Mouse (Mus musculus) CH12.LX (cell line): ENCODE measurements at regions not wholly inside any gene's neighbourhood (a gene's known extent, or its start where the extent isn't known, plus 50 kb on each side); places are given as distances from the start of the nearest gene placed in this dataset.

Experiments
- DNase-seq: peaks from one replicate; pipeline ENCODE4 v3.0.0-alpha.2; 2013; ENCODE audit errors: extremely low read depth
- H3K27ac ChIP-seq: 2 replicates; pipeline ENCODE4 v1.5.1; 2012; ENCODE audit warnings: low read depth, mild to moderate bottlenecking, control low read depth, moderate library complexity; ENCODE audit not compliant: insufficient read depth
- H3K27me3 ChIP-seq: replicated peaks from 2 replicates; pipeline ENCODE3; 2012; ENCODE audit warnings: inconsistent platforms
- H3K36me3 ChIP-seq, 2 experiments: replicated peaks in 1 of 2; 2 replicates each; pipeline versions ENCODE3 to v1.6.1; 2012; ENCODE audit warnings: inconsistent platforms in 1 of 2, low read length in 1 of 2, mild to moderate bottlenecking in 1 of 2, mixed read lengths in 1 of 2, moderate library complexity in 1 of 2; ENCODE audit not compliant: control insufficient read depth in 1 of 2, insufficient read depth in 1 of 2
- H3K4me1 ChIP-seq, 2 experiments: 2 replicates each; pipeline ENCODE4 v1.6.1; 2012; ENCODE audit warnings: inconsistent platforms in 1 of 2, moderate library complexity in 1 of 2; ENCODE audit not compliant: insufficient read depth in 2 of 2, control insufficient read depth in 1 of 2
- H3K4me2 ChIP-seq: 2 replicates; pipeline ENCODE4 v1.6.1; 2012; ENCODE audit warnings: low read depth, mild to moderate bottlenecking, control low read depth; ENCODE audit not compliant: poor library complexity, insufficient read depth, severe bottlenecking
- H3K4me3 ChIP-seq, 3 experiments: fragments of 150-350 bp in 1 of 3; sonication (generic) in 1 of 3; replicated peaks in 1 of 3; 2 replicates each; pipeline versions ENCODE3 to v1.5.1; 2011 to 2012; ENCODE audit warnings: low read depth in 2 of 3, low read length in 2 of 3, mild to moderate bottlenecking in 2 of 3, moderate library complexity in 2 of 3, control low read depth in 1 of 3, improper control_type of control experiment in 1 of 3, inconsistent platforms in 1 of 3, mixed read lengths in 1 of 3; ENCODE audit not compliant: poor library complexity in 1 of 3
- H3K79me2 ChIP-seq: replicated peaks from 2 replicates; pipeline ENCODE4 v1.6.1; 2012; ENCODE audit warnings: mild to moderate bottlenecking, moderate library complexity; ENCODE audit not compliant: control insufficient read depth, poor library complexity, insufficient read depth, severe bottlenecking; ENCODE audit errors: extremely low read depth
- H3K9ac ChIP-seq: 2 replicates; pipeline ENCODE4 v1.6.1; 2012; ENCODE audit warnings: low read depth, mild to moderate bottlenecking, control low read depth, moderate library complexity; ENCODE audit not compliant: insufficient read depth
- H3K9me3 ChIP-seq: replicated peaks from 2 replicates; pipeline ENCODE3; 2012; ENCODE audit warnings: low read length, inconsistent platforms, mixed read lengths
- BHLHE40 ChIP-seq: IDR thresholded peaks from 2 replicates; pipeline ENCODE4 v1.6.1; 2011; ENCODE audit warnings: mild to moderate bottlenecking, low read depth, low read length, improper control_type of control experiment
- CHD1 ChIP-seq: IDR thresholded peaks from 2 replicates; pipeline ENCODE4 v1.6.1; 2012; ENCODE audit warnings: low read depth, low read length, improper control_type of control experiment, inconsistent platforms
- CHD2 ChIP-seq: IDR thresholded peaks from 2 replicates; pipeline ENCODE4 v1.6.1; 2011; ENCODE audit warnings: low read length, improper control_type of control experiment
- CTCF ChIP-seq, 2 experiments: IDR thresholded peaks in 1 of 2; conservative IDR thresholded peaks in 1 of 2; 2 replicates each; pipeline ENCODE4 v1.5.1; 2011 to 2012; ENCODE audit warnings: low read depth in 2 of 2, low read length in 2 of 2, improper control_type of control experiment in 1 of 2, inconsistent platforms in 1 of 2, mild to moderate bottlenecking in 1 of 2, moderate library complexity in 1 of 2
- E2F4 ChIP-seq: IDR thresholded peaks from 2 replicates; pipeline ENCODE4 v1.6.1; 2011; ENCODE audit warnings: low read depth, low read length, improper control_type of control experiment; ENCODE audit not compliant: insufficient replicate concordance
- ETS1 ChIP-seq: conservative IDR thresholded peaks from 2 replicates; pipeline ENCODE4 v1.6.1; 2012; ENCODE audit warnings: low read depth, mild to moderate bottlenecking, inconsistent platforms, low read length, improper control_type of control experiment, moderate library complexity
- GABPA ChIP-seq: IDR thresholded peaks from 2 replicates; pipeline ENCODE4 v1.6.1; 2012; ENCODE audit warnings: low read depth, low read length, improper control_type of control experiment, inconsistent platforms; ENCODE audit not compliant: insufficient replicate concordance
- JUND ChIP-seq: conservative IDR thresholded peaks from 2 replicates; pipeline ENCODE4 v1.6.1; 2011; ENCODE audit warnings: low read depth, low read length, improper control_type of control experiment
- KAT2A ChIP-seq: IDR thresholded peaks from 2 replicates; pipeline ENCODE4 v1.6.1; 2012; ENCODE audit warnings: low read length, improper control_type of control experiment, inconsistent platforms; ENCODE audit not compliant: insufficient replicate concordance
- MAFK ChIP-seq: IDR thresholded peaks from 2 replicates; pipeline ENCODE4 v1.6.1; 2011; ENCODE audit warnings: low read length, improper control_type of control experiment; ENCODE audit not compliant: insufficient replicate concordance
- MAX ChIP-seq: IDR thresholded peaks from 2 replicates; pipeline ENCODE4 v1.6.1; 2011; ENCODE audit warnings: low read length, improper control_type of control experiment
- MAZ ChIP-seq: IDR thresholded peaks from 2 replicates; pipeline ENCODE4 v1.6.1; 2012; ENCODE audit warnings: low read depth, mild to moderate bottlenecking, inconsistent platforms, low read length, improper control_type of control experiment, moderate library complexity
- MXI1 ChIP-seq: IDR thresholded peaks from 2 replicates; pipeline ENCODE4 v1.6.1; 2011; ENCODE audit warnings: mild to moderate bottlenecking, low read depth, low read length, improper control_type of control experiment
- MYC ChIP-seq: IDR thresholded peaks from 2 replicates; pipeline ENCODE4 v1.6.1; 2011; ENCODE audit warnings: low read depth, mild to moderate bottlenecking, improper control_type of control experiment, low read length
- NELFE ChIP-seq: IDR thresholded peaks from 2 replicates; pipeline ENCODE4 v1.6.1; 2011; ENCODE audit warnings: low read depth, low read length, improper control_type of control experiment
- POLR2A ChIP-seq: IDR thresholded peaks from 2 replicates; pipeline ENCODE4 v1.6.1; 2011; ENCODE audit warnings: low read depth, mild to moderate bottlenecking, improper control_type of control experiment, low read length
- RAD21 ChIP-seq: IDR thresholded peaks from 2 replicates; pipeline ENCODE4 v1.6.1; 2011; ENCODE audit warnings: low read depth, mild to moderate bottlenecking, low read length, improper control_type of control experiment, moderate library complexity
- SIN3A ChIP-seq: IDR thresholded peaks from 2 replicates; pipeline ENCODE4 v1.6.1; 2012; ENCODE audit warnings: low read length, improper control_type of control experiment, inconsistent platforms
- TBP ChIP-seq: conservative IDR thresholded peaks from 2 replicates; pipeline ENCODE4 v1.6.1; 2011; ENCODE audit warnings: low read depth, low read length, improper control_type of control experiment
- UBTF ChIP-seq: IDR thresholded peaks from 2 replicates; pipeline ENCODE4 v1.6.1; 2012; ENCODE audit warnings: low read depth, mild to moderate bottlenecking, inconsistent platforms, low read length, improper control_type of control experiment, moderate library complexity
- USF2 ChIP-seq: conservative IDR thresholded peaks from 2 replicates; pipeline ENCODE4 v1.6.1; 2011; ENCODE audit warnings: low read depth, low read length, improper control_type of control experiment
- ZC3H11A ChIP-seq: IDR thresholded peaks from 2 replicates; pipeline ENCODE4 v1.6.1; 2012; ENCODE audit warnings: low read depth, mild to moderate bottlenecking, inconsistent platforms, low read length, improper control_type of control experiment
- ZKSCAN1 ChIP-seq: IDR thresholded peaks from 2 replicates; pipeline ENCODE4 v1.6.1; 2012; ENCODE audit warnings: low read depth, inconsistent platforms, low read length, improper control_type of control experiment, borderline replicate concordance
- dilution Hi-C: fragments of 300-500 bp; cut with MboI; formaldehyde crosslinking; loops from 2 replicates; pipeline ENCODE4 v1.14.3; 2020; ENCODE audit warnings: low sequenced_read_pairs; ENCODE audit not compliant: extremely low pct_unique_long_range_greater_than_20kb, extremely low pct_ligation_motif_present
- in situ Hi-C: fragments of 300-500 bp; cut with MboI; formaldehyde crosslinking; loops from 3 replicates; pipeline ENCODE4 v1.14.3; 2019; ENCODE audit warnings: low sequenced_read_pairs, low pct_ligation_motif_present, low pct_unique_long_range_greater_than_20kb, mixed read lengths

GRCm38 (mm10) chr17:87503491-87503890 is 56.8 kb upstream of the Calm2 start:
- Histone ChIP-seq H3K4me1 (peaks cover 0 to 25% of the 10 kb centered on the region in 2 experiments; a peak in 2 of 4 replicates), H3K79me2 (no peaks in the 10 kb centered on the region), H3K36me3 (no peaks in the 10 kb centered on the region), H3K9me3 (no peaks in the 10 kb centered on the region), H3K27me3 (no peaks in the 10 kb centered on the region), H3K4me3 (no peak overlapping the region), H3K4me2 (peak overlapping the region; percentile 59), H3K9ac (no peak overlapping the region), H3K27ac (no peak overlapping the region)
- TF ChIP-seq MAX, result no peak
- TF ChIP-seq KAT2A, result no peak
- no peak for TF ChIP-seq RAD21
- no peak for TF ChIP-seq POLR2A
- TF ChIP-seq CHD1, result no peak
- no peak for TF ChIP-seq ETS1
- TF ChIP-seq MAFK, result no peak
- dilution Hi-C loops (no loop called here), in situ Hi-C loops (loop anchor here (5.0 kb wide), 1 partner anchor 41 kb away; no protein-coding TSS in a partner anchor)
- DNase-seq, result no peak

DNA sequence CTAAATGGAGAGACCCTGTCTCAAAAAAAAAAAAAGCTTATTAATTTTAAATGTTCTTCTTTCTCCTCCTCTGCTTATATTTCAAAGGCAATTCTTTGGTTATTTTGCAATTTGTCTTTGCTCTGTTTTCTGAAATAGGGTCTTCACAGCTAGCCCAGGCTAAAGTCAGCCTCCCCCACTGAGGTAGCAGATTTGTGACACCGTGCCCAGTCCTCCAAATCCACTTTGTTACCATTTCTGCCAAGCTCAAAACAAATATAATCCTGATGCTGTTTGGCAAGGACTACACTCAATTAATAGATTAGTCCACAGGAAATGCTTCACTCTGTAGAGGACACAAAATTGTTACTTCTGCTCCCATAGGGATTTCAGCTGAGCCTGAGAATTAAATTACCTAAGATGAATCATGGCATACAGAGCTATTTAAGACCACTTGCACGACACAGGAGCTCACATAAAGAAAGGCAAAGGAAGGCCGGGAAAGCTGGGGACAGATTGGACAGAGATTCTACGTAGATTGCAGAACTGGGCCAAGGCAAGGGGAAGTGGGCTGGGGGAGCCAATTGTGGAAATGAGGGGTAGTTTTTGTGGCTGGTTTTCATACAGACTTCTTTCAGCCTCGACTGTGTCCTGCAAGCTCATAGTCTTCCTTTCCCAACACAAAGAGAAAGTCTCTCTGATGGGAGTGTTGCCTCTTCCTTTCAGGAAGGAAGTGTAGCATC is 58.4 kb upstream of the Calm2 start:
- in situ Hi-C loops (loop anchor here (5.0 kb wide), 1 partner anchor 43 kb away; no protein-coding TSS in a partner anchor), dilution Hi-C loops (no loop called here)
- Histone ChIP-seq H3K27me3 (no peaks in the 10 kb centered on the region), H3K4me2 (no peak overlapping the region), H3K4me1 (peaks cover 0 to 25% of the 10 kb centered on the region in 2 experiments; a peak in 2 of 4 replicates), H3K27ac (no peak overlapping the region), H3K36me3 (no peaks in the 10 kb centered on the region), H3K79me2 (no peaks in the 10 kb centered on the region), H3K9ac (no peak overlapping the region), H3K4me3 (no peak overlapping the region), H3K9me3 (no peaks in the 10 kb centered on the region)
- TF ChIP-seq BHLHE40, result no peak
- TF ChIP-seq MYC, result no peak
- no peak for TF ChIP-seq JUND
- TF ChIP-seq GABPA, result no peak
- TF ChIP-seq TBP, result no peak
- TF ChIP-seq SIN3A, result no peak
- TF ChIP-seq RAD21, result no peak
- no peak for TF ChIP-seq USF2
- no peak for TF ChIP-seq NELFE
- TF ChIP-seq E2F4, result no peak
- TF ChIP-seq MAZ, result no peak
- TF ChIP-seq CTCF (conservative IDR thresholded peaks at IDR 0.05 in 1 of 2, IDR thresholded peaks at IDR 0.05 in 1 of 2; ENCODE audit: low read depth in 2 of 2, low read length in 2 of 2), result no peak
- no peak for TF ChIP-seq MXI1
- TF ChIP-seq UBTF, result no peak
- TF ChIP-seq POLR2A, result no peak
- no peak for TF ChIP-seq CHD2
- no peak for TF ChIP-seq ZKSCAN1
- no peak for TF ChIP-seq MAX
- TF ChIP-seq ZC3H11A, result no peak
- no peak for DNase-seq
